ENCODE assay signal across 28 mouse cellular contexts in the genomic region with DNA sequence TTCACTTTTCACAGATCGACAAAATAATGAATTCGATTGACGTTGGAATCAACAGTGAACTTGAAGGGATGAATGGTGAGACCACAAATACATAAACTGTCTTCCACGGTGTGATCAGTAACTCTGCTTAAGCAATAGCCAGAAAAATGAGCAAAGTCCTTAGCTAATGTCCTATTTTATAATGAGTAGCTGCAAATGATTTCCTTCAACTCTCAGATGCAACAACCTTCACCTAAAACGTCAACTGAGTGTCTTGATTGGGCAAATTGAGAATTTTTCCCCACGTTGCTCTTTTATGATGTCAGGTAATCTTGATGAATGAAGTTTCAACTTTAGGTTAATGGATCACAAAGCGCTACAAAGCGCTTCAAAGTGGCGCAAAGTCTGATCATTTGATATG.
"Had no signal": no experiment of that assay in that cellular context is flagged by ENCODE, and none has a peak within 500 bp of the region (broad histone marks: within the 10 kb centered on the region; RNA-seq: fewer than 3 reads in every experiment).

No protein-coding gene starts in this region.

- H3K4me1 ChIP-seq: limb, embryonic 10.5 days; limb, embryonic 12.5 days; limb, embryonic 13.5 days; limb, embryonic 15.5 days; liver, embryonic 12.5 days; liver, embryonic 13.5 days; liver, embryonic 15.5 days; lung, embryonic 15.5 days; megakaryocyte, embryonic 14.5 days; midbrain, embryonic 10.5 days; midbrain, embryonic 12.5 days; midbrain, embryonic 13.5 days; midbrain, embryonic 15.5 days; neural tube, embryonic 12.5 days had no signal

- H3K36me3 ChIP-seq: limb, embryonic 10.5 days; limb, embryonic 12.5 days; limb, embryonic 13.5 days; limb, embryonic 15.5 days; liver, embryonic 12.5 days; liver, embryonic 13.5 days; liver, embryonic 15.5 days; lung, embryonic 15.5 days; midbrain, embryonic 10.5 days; midbrain, embryonic 12.5 days; midbrain, embryonic 13.5 days; midbrain, embryonic 15.5 days; neural tube, embryonic 12.5 days had no signal

- DNase-seq: left cerebral cortex, postnatal 4 days; liver; liver, embryonic 13.5 days; liver, postnatal 0 days; lung, adult 18-20 months; lung, adult 2 months; lung, embryonic 14.5 days; lung, postnatal 10 days; lung, postnatal 14 days; lung, postnatal 36 days; lung, postnatal 4 days; midbrain, embryonic 14.5 days had no signal

- H3K4me3 ChIP-seq: limb, embryonic 10.5 days; limb, embryonic 12.5 days; limb, embryonic 13.5 days; limb, embryonic 15.5 days; liver, embryonic 12.5 days; liver, embryonic 13.5 days; liver, embryonic 15.5 days; lung, embryonic 15.5 days; megakaryocyte, embryonic 14.5 days; midbrain, embryonic 10.5 days; midbrain, embryonic 12.5 days; midbrain, embryonic 13.5 days; midbrain, embryonic 15.5 days; myocyte; neural tube, embryonic 12.5 days had no signal

- H3K27me3 ChIP-seq: limb, embryonic 12.5 days; limb, embryonic 13.5 days; limb, embryonic 15.5 days; liver, embryonic 12.5 days; liver, embryonic 13.5 days; liver, embryonic 15.5 days; lung, embryonic 15.5 days; megakaryocyte, embryonic 14.5 days; midbrain, embryonic 12.5 days; midbrain, embryonic 13.5 days; midbrain, embryonic 15.5 days; neural tube, embryonic 12.5 days had no signal

- H3K27ac ChIP-seq: limb, embryonic 10.5 days; limb, embryonic 12.5 days; limb, embryonic 13.5 days; limb, embryonic 15.5 days; liver, embryonic 12.5 days; liver, embryonic 13.5 days; liver, embryonic 14.5 days; liver, embryonic 15.5 days; lung, embryonic 15.5 days; macrophage; midbrain, embryonic 10.5 days; midbrain, embryonic 12.5 days; midbrain, embryonic 13.5 days; midbrain, embryonic 15.5 days; neural tube, embryonic 12.5 days had no signal
